Mouse (Mus musculus) forebrain, embryonic 16.5 days (tissue): ENCODE measurements at regions not wholly inside any gene's neighbourhood (a gene's known extent, or its start where the extent isn't known, plus 50 kb on each side); places are given as distances from the start of the nearest gene placed in this dataset.

Experiments used
- ATAC-seq: fragments of 200-750 bp; cut with Nextera tagmentation; 2 replicates; pipeline ENCODE4 v1.8.0; 2017; ENCODE audit warnings: mild to moderate bottlenecking, moderate library complexity
- H3K27ac ChIP-seq: fragments of 300-500 bp; sonication (generic); 2 replicates; pipeline ENCODE4 v1.5.1; 2014; ENCODE audit warnings: low read length, control low read depth
- H3K27me3 ChIP-seq: fragments of 300-500 bp; sonication (generic); replicated peaks from 2 replicates; pipeline ENCODE4 v1.6.1; 2014; ENCODE audit warnings: low read length; ENCODE audit not compliant: control insufficient read depth, insufficient read depth
- H3K36me3 ChIP-seq: fragments of 300-500 bp; sonication (generic); 2 replicates; pipeline ENCODE4 v1.6.1; 2014; ENCODE audit not compliant: control insufficient read depth, insufficient read depth
- H3K4me1 ChIP-seq: fragments of 300-500 bp; sonication (generic); replicated peaks from 2 replicates; pipeline ENCODE4 v1.6.1; 2014; ENCODE audit warnings: low read length; ENCODE audit not compliant: control insufficient read depth, insufficient read depth
- H3K4me2 ChIP-seq: fragments of 300-500 bp; sonication (generic); 2 replicates; pipeline ENCODE4 v1.6.1; 2014; ENCODE audit warnings: mild to moderate bottlenecking, low read length, control low read depth
- H3K4me3 ChIP-seq: fragments of 300-500 bp; sonication (generic); replicated peaks from 2 replicates; pipeline ENCODE4 v1.5.1; 2014; ENCODE audit warnings: mild to moderate bottlenecking, low read length, control low read depth
- H3K9ac ChIP-seq: fragments of 300-500 bp; sonication (generic); replicated peaks from 2 replicates; pipeline ENCODE4 v1.6.1; 2014; ENCODE audit warnings: low read depth, low read length, control low read depth
- H3K9me3 ChIP-seq: fragments of 300-500 bp; sonication (generic); 2 replicates; pipeline ENCODE4 v1.6.1; 2016; ENCODE audit warnings: low read length; ENCODE audit not compliant: control insufficient read depth
- WGBS: fragments of 180-500 bp; shearing (Covaris S2); extraction: QIAGEN DNeasy Blood & Tissue Kit; methylation state at CpG from one replicate; pipeline ENCODE4 v1.1.7; 2014; 5-methylcytosine and 5-hydroxymethylcytosine counted together

DNA sequence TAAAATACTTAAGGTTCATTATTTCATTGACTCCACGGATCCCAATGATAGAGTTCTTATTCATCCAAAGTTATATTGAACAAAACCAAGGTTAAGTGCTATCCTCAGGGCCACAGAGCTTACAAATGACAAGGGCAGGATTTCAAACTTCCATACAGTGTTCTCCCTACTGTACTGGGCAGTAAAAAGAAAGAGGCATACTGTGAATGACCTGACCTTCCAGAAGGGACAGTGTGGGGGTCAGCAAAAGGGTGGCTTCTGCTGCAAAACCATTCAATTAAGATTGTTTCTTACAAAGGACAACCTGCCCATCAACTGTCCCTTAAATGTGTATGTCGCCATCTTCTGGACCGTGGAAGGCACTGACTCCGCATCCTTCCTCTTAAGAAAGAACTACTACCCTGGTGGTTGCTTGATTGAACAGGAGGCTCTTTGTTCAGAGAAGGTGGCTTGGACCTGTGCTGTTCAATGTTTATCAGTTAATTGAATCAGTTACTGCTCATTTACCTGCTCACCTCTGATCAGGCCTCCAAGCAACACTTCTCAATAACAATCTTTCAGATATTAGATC, 384.4 kb downstream of the Ccser2 start:
- Histone ChIP-seq H3K4me2 (no peak overlapping the region), H3K9ac (no peak overlapping the region), H3K4me3 (no peak overlapping the region), H3K27me3 (no peaks in the 10 kb centered on the region), H3K4me1 (no peaks in the 10 kb centered on the region), H3K36me3 (no peaks in the 10 kb centered on the region), H3K9me3 (no peaks in the 10 kb centered on the region), H3K27ac (no peak overlapping the region)
- no peak for ATAC-seq
- 54% methylated on average over 4 of the region's 4 CpGs for WGBS

DNA sequence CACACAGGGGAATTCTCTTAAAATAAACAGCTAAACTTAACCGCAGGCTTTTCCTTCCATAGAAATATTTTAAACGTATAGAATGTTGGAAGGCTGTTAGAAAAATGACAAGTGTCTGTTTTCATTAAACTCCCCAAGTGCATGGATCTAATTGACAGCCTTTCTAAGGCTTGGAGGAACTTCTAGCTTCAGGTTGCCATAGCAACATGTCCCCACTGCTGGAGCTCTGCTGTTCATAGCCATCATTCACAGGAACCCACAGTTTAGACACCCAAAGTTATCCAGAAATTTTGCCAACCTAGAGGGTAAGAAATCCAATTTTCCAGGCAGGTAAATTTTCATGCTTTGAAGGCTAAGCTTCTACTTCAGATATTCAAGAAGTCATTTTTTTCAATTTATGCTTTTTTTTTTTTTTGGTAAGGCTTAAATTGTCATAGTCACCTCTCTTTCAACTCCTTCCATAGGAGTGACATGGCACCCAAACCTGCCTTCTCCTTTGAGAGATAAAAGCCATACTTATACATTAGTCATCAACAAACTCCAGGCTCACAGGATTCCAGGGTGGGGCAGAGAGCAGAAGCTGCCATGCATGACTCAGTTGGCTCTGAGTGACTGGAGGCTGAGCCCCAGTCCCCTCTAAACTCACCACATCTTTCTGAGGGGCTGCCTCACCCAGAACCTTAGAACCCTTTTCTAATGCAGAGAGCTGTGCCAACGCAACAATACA, 385.1 kb downstream of the Ccser2 start:
- H3K4me1 ChIP-seq: no peaks in the 10 kb centered on the region
- H3K9ac ChIP-seq: no peak overlapping the region
- WGBS: 73% methylated on average over 3 of the region's 3 CpGs
- no peaks in the 10 kb centered on the region for H3K9me3 ChIP-seq
- peak; percentile 58 for ATAC-seq
- no peak overlapping the region for H3K4me3 ChIP-seq
- no peaks in the 10 kb centered on the region for H3K36me3 ChIP-seq
- H3K27ac ChIP-seq: no peak overlapping the region
- no peak overlapping the region for H3K4me2 ChIP-seq
- H3K27me3 ChIP-seq: no peaks in the 10 kb centered on the region

DNA sequence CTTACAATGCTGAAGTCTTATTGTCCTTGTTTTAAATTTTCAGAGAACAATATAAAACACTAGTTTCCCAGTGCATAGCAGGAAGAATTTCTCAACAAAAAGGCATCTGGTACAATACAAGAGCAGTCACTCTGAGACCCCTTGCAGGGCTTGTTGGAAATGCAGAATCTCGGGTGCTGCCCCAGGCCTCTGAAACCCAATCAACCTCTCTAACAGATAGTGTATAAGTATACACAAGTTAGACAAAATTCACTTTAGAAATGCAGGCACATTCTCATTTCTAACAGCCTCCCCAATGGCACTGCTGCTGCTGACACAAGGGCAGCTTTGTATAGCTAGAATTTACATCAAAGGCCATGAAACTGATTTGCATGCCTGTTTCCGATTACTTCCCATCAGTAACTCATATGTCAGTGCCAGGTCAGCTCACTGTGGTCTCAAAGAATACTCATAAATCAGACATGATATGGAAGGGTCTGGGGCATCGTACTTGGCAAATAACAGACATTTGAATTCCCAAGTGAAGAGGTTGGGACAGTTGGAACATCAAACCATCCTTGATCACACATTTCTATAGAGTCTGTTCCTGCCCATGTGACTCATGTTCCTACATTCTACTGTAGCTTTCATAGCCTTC, 405.2 kb downstream of the Ccser2 start:
- 69% methylated on average over 3 of the region's 3 CpGs for WGBS
- Histone ChIP-seq H3K27ac (no peak overlapping the region), H3K9ac (no peak overlapping the region), H3K27me3 (no peaks in the 10 kb centered on the region), H3K4me2 (no peak overlapping the region), H3K36me3 (no peaks in the 10 kb centered on the region), H3K4me1 (no peaks in the 10 kb centered on the region), H3K9me3 (no peaks in the 10 kb centered on the region), H3K4me3 (no peak overlapping the region)
- no peak for ATAC-seq

DNA sequence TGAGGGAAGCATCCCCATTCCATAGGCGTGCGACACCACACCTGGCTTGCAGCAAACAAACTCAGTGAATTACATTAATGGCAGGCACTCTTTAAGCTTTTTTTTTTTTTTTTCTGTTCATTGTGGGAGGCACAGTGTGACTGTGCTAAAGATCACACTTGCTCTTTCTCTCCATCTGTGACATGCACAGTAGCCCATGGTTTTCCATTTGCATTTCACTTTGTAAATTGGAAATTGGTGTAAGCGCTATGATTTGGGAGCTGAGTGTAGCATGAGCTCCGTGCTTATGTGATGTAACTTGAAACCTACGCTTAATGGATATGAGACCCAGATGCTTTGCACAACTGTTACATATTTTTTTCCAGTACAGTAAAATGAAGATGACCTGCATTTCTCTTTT, 431.2 kb downstream of the Ccser2 start:
- Histone ChIP-seq H3K27me3 (no peaks in the 10 kb centered on the region), H3K4me2 (no peak overlapping the region), H3K36me3 (no peaks in the 10 kb centered on the region), H3K9me3 (no peaks in the 10 kb centered on the region), H3K4me1 (no peaks in the 10 kb centered on the region), H3K9ac (no peak overlapping the region), H3K27ac (no peak overlapping the region), H3K4me3 (no peak overlapping the region)
- ATAC-seq: no peak
- 84% methylated on average over 5 of the region's 5 CpGs for WGBS

DNA sequence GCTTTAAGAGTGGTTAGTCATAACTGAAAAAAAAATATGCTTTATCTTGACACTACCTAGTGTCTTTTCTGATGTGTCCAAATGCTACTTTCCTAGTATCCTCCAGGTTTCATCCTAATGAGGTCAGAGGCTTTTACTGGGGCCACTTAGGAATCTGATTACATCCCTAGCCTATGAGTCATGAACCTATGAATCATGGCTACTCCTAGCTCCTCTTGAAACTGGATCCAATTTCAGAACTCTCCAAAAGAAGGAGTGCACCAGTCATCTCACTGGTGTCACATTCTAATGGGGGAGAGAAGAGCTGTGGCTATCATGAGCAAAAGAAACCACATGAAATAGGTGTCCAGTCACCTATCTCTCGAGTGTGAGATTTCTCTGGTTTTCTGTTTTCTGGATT, 432.6 kb downstream of the 4930474N05Rik start:
- WGBS: 95% methylated on average over 1 of the region's 1 CpGs
- Histone ChIP-seq H3K9me3 (no peaks in the 10 kb centered on the region), H3K27me3 (no peaks in the 10 kb centered on the region), H3K4me3 (no peak overlapping the region), H3K36me3 (no peaks in the 10 kb centered on the region), H3K4me1 (no peaks in the 10 kb centered on the region), H3K27ac (no peak overlapping the region), H3K9ac (no peak overlapping the region), H3K4me2 (no peak overlapping the region)
- ATAC-seq: no peak

DNA sequence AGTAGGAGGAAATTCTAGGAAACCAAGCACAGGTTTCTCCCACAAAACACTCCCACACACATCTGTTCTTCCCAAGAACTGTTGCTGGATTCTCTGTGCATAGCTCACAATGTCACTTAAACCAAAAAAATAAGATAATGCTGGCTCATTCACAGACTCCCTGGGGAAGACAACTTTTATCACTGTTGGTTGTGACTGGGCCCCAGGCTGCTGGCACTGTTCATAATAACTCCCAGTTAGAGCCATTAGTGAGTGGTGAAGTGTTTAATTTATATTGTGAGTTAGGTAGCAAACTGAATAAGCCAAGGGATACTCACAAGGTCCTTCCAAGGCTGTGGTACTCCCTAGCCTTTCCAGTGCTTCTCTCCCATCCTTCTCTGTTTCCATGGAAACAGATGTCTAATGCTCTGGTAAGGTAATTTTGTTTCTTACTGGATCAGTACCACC, 430.9 kb downstream of the 4930474N05Rik start:
- H3K9me3 ChIP-seq: no peaks in the 10 kb centered on the region
- no peaks in the 10 kb centered on the region for H3K36me3 ChIP-seq
- H3K4me1 ChIP-seq: no peaks in the 10 kb centered on the region
- H3K4me3 ChIP-seq: no peak overlapping the region
- ATAC-seq: peak; percentile 43; the same call in 1 of the 2 replicates
- H3K4me2 ChIP-seq: no peak overlapping the region
- no peaks in the 10 kb centered on the region for H3K27me3 ChIP-seq
- no peak overlapping the region for H3K27ac ChIP-seq
- H3K9ac ChIP-seq: no peak overlapping the region

DNA sequence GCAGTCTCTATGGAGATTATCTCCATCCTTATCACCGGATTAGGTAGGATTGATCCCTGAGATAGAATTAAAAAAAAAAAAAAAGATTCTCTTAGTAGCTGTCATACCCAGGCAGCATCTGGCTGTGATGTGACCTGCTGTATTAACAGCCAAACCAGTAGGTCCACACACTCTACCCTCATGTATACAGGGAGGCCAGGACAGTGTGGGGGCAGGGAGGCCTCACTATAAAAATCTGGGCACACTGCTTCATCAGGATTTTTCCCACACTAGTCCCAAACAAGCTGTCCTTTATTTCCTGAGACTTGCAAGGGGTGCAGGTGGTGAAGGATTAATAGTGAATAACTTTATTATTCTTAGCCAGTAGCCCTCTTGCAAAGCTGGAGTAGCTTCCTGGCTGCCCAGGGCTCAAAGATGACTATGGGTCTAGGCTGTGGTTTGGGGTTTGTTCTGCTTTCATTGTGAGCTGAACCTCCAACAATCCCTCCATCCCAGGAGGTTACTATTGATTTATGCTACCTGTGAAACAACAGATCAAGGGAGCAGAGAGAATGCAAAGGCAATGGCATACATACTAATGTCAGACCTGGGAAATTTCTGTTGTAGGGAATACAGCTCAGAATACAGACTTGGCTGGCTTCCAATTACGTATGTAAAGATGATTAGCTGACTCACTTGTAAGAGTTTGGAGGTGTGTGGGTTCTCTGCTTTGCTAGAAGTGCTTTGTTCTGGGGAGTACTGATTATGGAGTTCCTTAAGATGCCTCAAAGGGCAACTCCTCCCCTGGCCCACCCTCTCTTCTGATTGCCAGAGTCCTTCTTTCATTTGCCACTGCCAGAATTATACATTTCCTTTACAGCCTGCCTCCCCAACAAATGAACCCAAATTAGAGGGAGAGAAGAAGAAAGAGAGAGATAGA, 407.6 kb downstream of the 4930474N05Rik start:
- Histone ChIP-seq H3K4me1 (no peaks in the 10 kb centered on the region), H3K4me3 (no peak overlapping the region), H3K9ac (no peak overlapping the region), H3K9me3 (no peaks in the 10 kb centered on the region), H3K27ac (no peak overlapping the region), H3K4me2 (no peak overlapping the region), H3K36me3 (no peaks in the 10 kb centered on the region), H3K27me3 (no peaks in the 10 kb centered on the region)
- ATAC-seq: peak; percentile 55; the same call in 1 of the 2 replicates
- 47% methylated on average over 2 of the region's 2 CpGs for WGBS

DNA sequence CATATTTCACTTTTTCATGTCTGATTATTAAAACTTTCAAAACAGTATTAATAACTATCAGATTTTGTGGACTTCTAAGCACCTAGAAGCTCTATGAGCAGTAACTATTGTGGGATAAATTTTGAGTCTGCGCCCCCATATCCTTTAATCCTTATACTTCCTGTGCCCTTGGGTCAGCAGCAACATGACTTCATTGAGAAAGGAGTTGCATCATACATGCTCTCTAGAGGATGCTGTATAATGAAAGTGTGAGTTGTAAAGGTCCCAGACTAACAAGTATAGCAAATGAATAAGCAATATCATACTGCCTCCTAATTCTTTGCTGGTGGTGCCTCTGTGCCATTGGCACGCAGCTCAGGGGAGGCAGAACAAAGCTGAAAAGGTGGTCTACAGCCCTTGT, 404.6 kb downstream of the 4930474N05Rik start:
- Histone ChIP-seq H3K9ac (no peak overlapping the region), H3K27ac (no peak overlapping the region), H3K9me3 (no peaks in the 10 kb centered on the region), H3K4me2 (no peak overlapping the region), H3K36me3 (no peaks in the 10 kb centered on the region), H3K4me3 (no peak overlapping the region), H3K27me3 (no peaks in the 10 kb centered on the region), H3K4me1 (no peaks in the 10 kb centered on the region)
- 78% methylated on average over 2 of the region's 2 CpGs for WGBS
- ATAC-seq: no peak

DNA sequence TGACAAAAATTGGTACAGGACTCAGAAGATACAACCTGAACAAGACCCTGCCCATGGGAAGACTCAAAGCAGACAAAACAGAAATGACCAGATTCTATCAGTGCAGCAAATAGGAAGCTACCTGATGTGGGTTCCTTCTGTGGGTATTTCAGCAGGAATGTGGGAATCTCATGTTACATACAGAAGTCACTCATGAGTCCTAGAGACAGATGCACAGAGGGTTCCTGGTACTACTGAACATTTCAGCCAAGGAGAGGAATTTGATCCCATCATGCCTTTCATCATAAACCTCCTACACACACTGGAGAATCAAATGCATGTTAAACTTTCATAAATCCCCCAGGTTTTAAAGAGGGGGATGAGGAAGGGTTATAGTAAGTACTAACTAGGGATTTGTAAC, 390.8 kb downstream of the 4930474N05Rik start:
- no peaks in the 10 kb centered on the region for H3K9me3 ChIP-seq
- ATAC-seq: no peak
- no peak overlapping the region for H3K4me3 ChIP-seq
- H3K4me1 ChIP-seq: no peaks in the 10 kb centered on the region
- no peak overlapping the region for H3K9ac ChIP-seq
- H3K4me2 ChIP-seq: no peak overlapping the region
- no peak overlapping the region for H3K27ac ChIP-seq
- no peaks in the 10 kb centered on the region for H3K36me3 ChIP-seq
- no peaks in the 10 kb centered on the region for H3K27me3 ChIP-seq
